Mouse (Mus musculus): Measurements from ENCODE around the gene Timm22.

GRCm38 (mm10) chr11:76425749-76426148 lies 19.0 kb downstream of the Timm22 start:
- TF ChIP-seq POLR2A (IDR thresholded peaks at IDR 0.05; ENCODE audit: insufficient read depth, low read length) (no peak), EP300 (IDR thresholded peaks at IDR 0.05; ENCODE audit: insufficient read depth, low read depth, low read length) (no peak)

Measured in ES-Bruce4 (cell line).